In the genomic region with DNA sequence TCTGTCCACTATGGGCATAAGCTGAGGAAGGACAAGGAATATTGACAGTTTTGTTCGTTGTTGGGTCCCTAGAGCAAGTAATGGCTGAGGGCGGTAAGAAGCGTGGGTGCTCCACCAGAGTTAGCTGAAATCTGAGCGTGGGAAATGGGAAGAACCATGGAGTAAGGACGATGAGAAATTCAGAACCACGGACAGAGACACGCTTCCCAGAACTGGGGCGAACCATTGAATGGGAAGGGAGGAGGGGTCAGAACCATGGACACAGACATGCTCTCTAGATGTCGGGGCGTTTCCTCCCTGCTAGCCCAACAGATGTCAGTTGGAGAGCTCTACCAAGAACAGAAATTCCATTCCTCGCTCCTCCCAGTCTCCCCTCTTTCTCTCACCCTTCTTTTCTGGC, we compare ENCODE assay signal across 12 mouse cellular contexts.
A peak's percentile ranks its signal among the peaks of the same experiment; 100 is the strongest.
DNase-seq lines count a peak whose midpoint lies in the region; ATAC-seq lines count a peak whose summit lies in the region.
"Had no signal": no experiment of that assay in that cellular context is flagged by ENCODE, and none has a peak within 500 bp of the region (broad histone marks: within the 10 kb centered on the region; RNA-seq: fewer than 3 reads in every experiment).

No protein-coding gene starts in this region.

- H3K4me2 ChIP-seq in hindbrain, embryonic 11.5 days (replicated peaks; ENCODE audit: low read depth, low read length): no peak overlapping the region
- no peak overlapping the region for H3K4me2 ChIP-seq in hindbrain, embryonic 16.5 days (ENCODE audit: low read length)
- H3K4me2 ChIP-seq: intestine, embryonic 15.5 days; neural tube, embryonic 12.5 days had no signal

- H3K27ac ChIP-seq in hindbrain, embryonic 11.5 days (ENCODE audit: low read depth, low read length): no peak overlapping the region
- H3K27ac ChIP-seq in hindbrain, embryonic 16.5 days (ENCODE audit: low read depth, low read length): no peak overlapping the region
- H3K27ac ChIP-seq in embryonic facial prominence, embryonic 10.5 days (replicated peaks): no peak overlapping the region
- H3K27ac ChIP-seq: intestine, embryonic 15.5 days; liver, embryonic 14.5 days; neural tube, embryonic 12.5 days had no signal

- no peaks in the 10 kb centered on the region for H3K9me3 ChIP-seq in hindbrain, embryonic 11.5 days (ENCODE audit: control insufficient read depth, low read length)
- H3K9me3 ChIP-seq in hindbrain, embryonic 16.5 days (ENCODE audit: control insufficient read depth, low read length): no peaks in the 10 kb centered on the region
- no peaks in the 10 kb centered on the region for H3K9me3 ChIP-seq in embryonic facial prominence, embryonic 10.5 days
- H3K9me3 ChIP-seq: intestine, embryonic 15.5 days; neural tube, embryonic 12.5 days had no signal

- no peaks in the 10 kb centered on the region for H3K27me3 ChIP-seq in hindbrain, embryonic 11.5 days (ENCODE audit: control insufficient read depth, insufficient read depth, low read length)
- no peaks in the 10 kb centered on the region for H3K27me3 ChIP-seq in hindbrain, embryonic 16.5 days (replicated peaks; ENCODE audit: control insufficient read depth, insufficient read depth, low read length)
- no peaks in the 10 kb centered on the region for H3K27me3 ChIP-seq in embryonic facial prominence, embryonic 10.5 days (replicated peaks; ENCODE audit: low read depth, poor library complexity, severe bottlenecking)
- H3K27me3 ChIP-seq: intestine, embryonic 15.5 days; neural tube, embryonic 12.5 days had no signal

- no peaks in the 10 kb centered on the region for H3K4me1 ChIP-seq in hindbrain, embryonic 11.5 days (replicated peaks; ENCODE audit: control insufficient read depth, insufficient read depth, low read length)
- H3K4me1 ChIP-seq in hindbrain, embryonic 16.5 days (ENCODE audit: control insufficient read depth, insufficient read depth, low read depth, low read length): no peaks in the 10 kb centered on the region
- no peaks in the 10 kb centered on the region for H3K4me1 ChIP-seq in embryonic facial prominence, embryonic 10.5 days
- H3K4me1 ChIP-seq: intestine, embryonic 15.5 days; neural tube, embryonic 12.5 days had no signal

- H3K4me3 ChIP-seq in hindbrain, embryonic 11.5 days (ENCODE audit: low read depth, low read length): no peak overlapping the region
- H3K4me3 ChIP-seq in hindbrain, embryonic 16.5 days (ENCODE audit: low read length): no peak overlapping the region
- H3K4me3 ChIP-seq in embryonic facial prominence, embryonic 10.5 days: no peak overlapping the region
- H3K4me3 ChIP-seq: intestine, embryonic 15.5 days; neural tube, embryonic 12.5 days had no signal

- no peaks in the 10 kb centered on the region for H3K36me3 ChIP-seq in hindbrain, embryonic 11.5 days (ENCODE audit: control insufficient read depth, insufficient read depth, low read length)
- H3K36me3 ChIP-seq in hindbrain, embryonic 16.5 days (ENCODE audit: control insufficient read depth, insufficient read depth, low read length): no peaks in the 10 kb centered on the region
- H3K36me3 ChIP-seq in embryonic facial prominence, embryonic 10.5 days (replicated peaks): no peaks in the 10 kb centered on the region
- H3K36me3 ChIP-seq: intestine, embryonic 15.5 days; neural tube, embryonic 12.5 days had no signal

- 15% methylated on average over 11 of the region's 11 CpGs for WGBS in hindbrain, embryonic 11.5 days
- 23% methylated on average over 11 of the region's 11 CpGs for WGBS in hindbrain, embryonic 16.5 days
- 11% methylated on average over 11 of the region's 11 CpGs for WGBS in embryonic facial prominence, embryonic 10.5 days

- peak; percentile 52 for DNase-seq in hindbrain, embryonic 11.5 days (ENCODE audit: low spot score)
- DNase-seq in ovary, postnatal 10 days (ENCODE audit: low spot score): peak; percentile 2
- no peak for DNase-seq in ovary, adult 18-20 months (ENCODE audit: low spot score)
- DNase-seq in embryonic facial prominence, embryonic 10.5 days (ENCODE audit: low spot score): peak; percentile 72
- peak; percentile 15 for DNase-seq in testis, postnatal 14 days (ENCODE audit: low spot score)
- no peak for DNase-seq in thymus, postnatal 25 days
- no peak for DNase-seq in spleen, postnatal 4 days (ENCODE audit: low spot score in 2 of 2)
- DNase-seq: cerebellum, adult 9-11 months had no signal

- ATAC-seq in hindbrain, embryonic 11.5 days (ENCODE audit: low FRiP score): no peak
- ATAC-seq in hindbrain, embryonic 16.5 days: no peak
- ATAC-seq: intestine, embryonic 15.5 days had no signal

- no peak overlapping the region for H3K9ac ChIP-seq in hindbrain, embryonic 11.5 days (ENCODE audit: low read depth, low read length)
- no peak overlapping the region for H3K9ac ChIP-seq in hindbrain, embryonic 16.5 days (ENCODE audit: low read depth, low read length)
- H3K9ac ChIP-seq: intestine, embryonic 15.5 days; liver, embryonic 14.5 days; neural tube, embryonic 12.5 days had no signal

Comparison
In these comparisons a context has a peak if more than half of its experiments do, and no peak if none do; other contexts are left out.
1. DNase-seq: peak in hindbrain, embryonic 11.5 days (single experiment), ovary, postnatal 10 days (single experiment), embryonic facial prominence, embryonic 10.5 days (single experiment) and testis, postnatal 14 days (single experiment); none in ovary, adult 18-20 months (single experiment), thymus, postnatal 25 days (single experiment) and spleen, postnatal 4 days (0 of 2).